Mouse (Mus musculus): ENCODE results near the gene Tecr.

- no peak for TF ChIP-seq CTCF (IDR thresholded peaks at IDR 0.05; ENCODE audit: extremely low read depth, insufficient read length, insufficient replicate concordance, low read depth, low read length)
- TF ChIP-seq POLR2A (IDR thresholded peaks at IDR 0.05; ENCODE audit: low read depth, low read length): no peak
Observed at GRCm38 (mm10) chr8:83599814-83600213, 8.0 kb downstream of the Tecr start.

Measured in small intestine, adult 2 months (tissue).